Mouse (Mus musculus): ENCODE data around the gene 7530416G11Rik.

DNA sequence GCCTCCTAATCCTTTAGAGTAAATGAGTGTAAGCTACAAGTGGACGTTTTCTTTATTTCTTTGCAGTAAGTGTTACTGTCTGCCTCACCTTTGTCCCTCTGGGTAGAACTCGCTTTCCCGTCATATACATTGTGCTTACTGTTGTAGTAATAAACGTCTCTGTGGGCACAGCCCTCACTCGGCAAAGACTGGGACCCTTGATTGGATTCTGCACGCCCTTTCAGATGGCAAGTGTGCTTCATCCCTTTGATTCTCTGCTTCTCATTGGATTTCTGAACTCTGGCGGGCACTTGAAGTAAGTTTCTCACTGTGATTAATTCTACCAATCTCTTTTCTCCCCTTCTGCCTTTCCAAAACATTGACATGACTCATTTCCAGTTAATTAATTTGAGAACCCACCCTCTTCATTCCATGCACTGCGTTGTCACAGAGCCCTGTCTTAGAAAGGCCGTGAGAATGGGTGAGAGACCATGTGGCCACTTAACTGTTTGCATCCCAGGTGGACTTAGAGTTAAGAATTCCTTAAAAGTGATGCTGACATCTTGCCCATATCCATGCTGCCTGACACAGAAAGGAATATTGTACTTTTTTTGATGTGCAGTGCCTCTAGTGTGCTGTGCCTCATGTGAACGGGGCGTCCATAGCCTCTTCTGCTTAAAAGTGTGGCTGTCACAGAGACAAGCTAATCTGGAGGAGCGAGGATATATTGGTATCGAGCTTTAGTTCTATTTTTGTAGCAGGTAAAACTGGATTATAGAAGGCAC is 39.8 kb downstream of the 7530416G11Rik start:
- TF ChIP-seq GATA1 (IDR thresholded peaks at IDR 0.05; ENCODE audit: borderline replicate concordance, low read length) (no peak), CTCF (IDR thresholded peaks at IDR 0.05; ENCODE audit: low read depth, low read length) (no peak), TAL1 (conservative IDR thresholded peaks at IDR 0.05; ENCODE audit: low read depth, low read length) (no peak), POLR2AphosphoS5 (IDR thresholded peaks at IDR 0.05; ENCODE audit: insufficient replicate concordance, low read depth, low read length) (no peak)

Data from G1E (cell line).